Mouse (Mus musculus) olfactory bulb, adult 2 months (tissue): Measurements from ENCODE around the gene Por. TPM values are rescaled to one million over a fixed set of nuclear protein-coding genes. Genes with fewer than 3 reads are reported as not detected.

Experiments
- H3K27ac ChIP-seq: fragments of 200-500 bp; 2 replicates; pipeline ENCODE4 v1.5.1; 2012; ENCODE audit warnings: low read depth, low read length; ENCODE audit not compliant: insufficient read depth
- H3K4me1 ChIP-seq: fragments of 200-500 bp; 2 replicates; pipeline ENCODE4 v1.6.1; 2012; ENCODE audit warnings: low read length; ENCODE audit not compliant: control insufficient read depth, insufficient read depth
- H3K4me3 ChIP-seq: fragments of 200-500 bp; 2 replicates; pipeline ENCODE4 v1.5.1; 2012; ENCODE audit warnings: mild to moderate bottlenecking, low read depth, low read length, moderate library complexity; ENCODE audit not compliant: insufficient read depth
- CTCF ChIP-seq: fragments of 200-500 bp; IDR thresholded peaks from 2 replicates; pipeline ENCODE4 v1.5.1; 2012; ENCODE audit warnings: low read depth, mild to moderate bottlenecking, low read length, moderate library complexity; ENCODE audit not compliant: insufficient read depth
- POLR2A ChIP-seq: fragments of 200-500 bp; IDR thresholded peaks from 2 replicates; pipeline ENCODE4 v1.6.1; 2012; ENCODE audit warnings: mild to moderate bottlenecking, low read depth, low read length, moderate library complexity; ENCODE audit not compliant: insufficient read depth
- WGBS: fragments of 180-500 bp; shearing (Covaris S2); methylation state at CpG from one replicate; pipeline ENCODE4 v1.1.7; 2018; 5-methylcytosine and 5-hydroxymethylcytosine counted together
- polyA plus RNA-seq: library from polyadenylated mRNA; stranded (reverse); fragments of >200 nt; gene quantifications from 2 replicates; pipeline ENCODE4 v1.2.4, GENCODE M21; 2012; ENCODE audit warnings: low replicate concordance; ENCODE audit not compliant: missing spikeins, insufficient read depth, insufficient read length

Por gene
- polyA plus RNA-seq, 1 experiment = not detected

GRCm38 (mm10) chr5:135751595-135751994, 81.8 kb downstream of the Por start:
- H3K4me1 ChIP-seq = no peaks in the 10 kb centered on the region
- no peak overlapping the region for H3K27ac ChIP-seq
- no peak overlapping the region for H3K4me3 ChIP-seq
- TF ChIP-seq POLR2A = no peak
- TF ChIP-seq CTCF = no peak
- WGBS = 74% methylated on average over 2 of the region's 2 CpGs

GRCm38 (mm10) chr5:135761881-135762280, 92.0 kb downstream of the Por start:
- H3K27ac ChIP-seq = no peak overlapping the region
- TF ChIP-seq CTCF (no peak), POLR2A (no peak)
- no peaks in the 10 kb centered on the region for H3K4me1 ChIP-seq
- 80% methylated on average over 3 of the region's 3 CpGs for WGBS
- H3K4me3 ChIP-seq = no peak overlapping the region

- Histone ChIP-seq H3K27ac (no peak overlapping the region), H3K4me1 (no peaks in the 10 kb centered on the region), H3K4me3 (no peak overlapping the region)
- TF ChIP-seq CTCF (peak; percentile 72; the same call in 1 of the 2 replicates), POLR2A (no peak)
- under 1% methylated on average over 7 of the region's 7 CpGs for WGBS
Measured at GRCm38 (mm10) chr5:135763526-135763925, 93.7 kb downstream of the Por start.

DNA sequence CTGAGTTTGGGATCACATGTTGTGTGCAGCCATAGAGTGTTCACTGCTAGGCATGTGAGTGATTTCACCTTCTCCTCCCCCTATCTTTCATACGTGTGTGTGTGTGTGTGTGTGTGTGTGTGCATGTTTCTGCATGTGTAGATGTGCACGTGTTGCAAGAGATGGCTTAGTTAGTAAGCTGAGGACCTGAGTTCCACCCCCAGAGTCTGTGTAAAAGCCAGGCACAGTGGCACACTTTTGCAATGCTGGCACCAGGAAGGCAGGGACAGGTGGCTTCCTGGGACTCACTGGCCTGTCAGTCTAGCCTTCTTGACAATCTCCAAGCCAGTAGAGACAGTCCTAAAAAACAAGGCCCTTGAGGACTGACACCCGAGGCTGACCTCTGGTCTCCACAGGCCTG, 95.1 kb downstream of the Por start:
- H3K4me1 ChIP-seq = no peaks in the 10 kb centered on the region
- 64% methylated on average over 3 of the region's 3 CpGs for WGBS
- TF ChIP-seq CTCF = no peak
- TF ChIP-seq POLR2A = no peak
- H3K4me3 ChIP-seq = no peak overlapping the region
- H3K27ac ChIP-seq = no peak overlapping the region

DNA sequence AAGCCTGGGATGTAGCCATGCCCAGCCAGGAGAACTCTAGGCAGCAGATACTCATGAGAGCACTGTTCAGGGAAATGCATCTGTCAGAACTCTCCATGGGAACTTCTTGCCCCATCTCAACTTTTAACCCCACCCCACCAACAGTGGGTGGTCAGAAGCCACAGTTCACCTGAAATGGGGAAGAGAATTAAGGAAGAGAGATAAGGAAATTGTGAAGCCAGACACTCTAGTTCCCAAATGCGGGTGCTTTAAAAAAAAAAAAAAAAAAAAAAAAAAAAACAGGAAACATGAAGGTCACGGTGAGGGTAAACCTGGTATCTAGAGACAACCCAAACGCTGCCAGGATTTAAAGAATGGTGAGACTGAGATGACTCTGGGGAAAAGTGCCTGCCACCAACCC, 102.7 kb downstream of the Por start:
- H3K27ac ChIP-seq = no peak overlapping the region
- no peak overlapping the region for H3K4me3 ChIP-seq
- TF ChIP-seq POLR2A (no peak), CTCF (no peak)
- 76% methylated on average over 3 of the region's 3 CpGs for WGBS
- H3K4me1 ChIP-seq = peaks cover 2% of the 10 kb centered on the region; the same call in 1 of the 2 replicates

DNA sequence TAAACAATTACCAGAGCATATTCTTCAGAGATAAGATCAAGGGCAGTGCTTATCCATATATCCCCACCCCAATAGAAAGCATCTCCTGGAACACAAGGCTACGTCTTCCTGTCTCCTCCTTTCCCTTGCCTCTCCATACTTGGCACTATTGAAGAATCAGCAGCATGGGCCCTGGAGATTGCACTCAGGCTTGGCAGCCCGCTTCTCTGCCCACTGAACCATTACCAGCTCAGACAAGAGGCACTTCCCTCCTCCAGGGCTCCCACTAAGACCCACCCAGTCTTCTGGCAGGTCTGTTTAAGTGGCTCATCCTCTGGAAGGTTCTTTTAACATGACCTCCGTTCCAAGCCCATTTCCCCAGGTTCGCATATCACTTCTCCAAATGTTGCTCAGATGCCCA, 106.7 kb downstream of the Por start:
- WGBS = 90% methylated on average over 4 of the region's 4 CpGs

DNA sequence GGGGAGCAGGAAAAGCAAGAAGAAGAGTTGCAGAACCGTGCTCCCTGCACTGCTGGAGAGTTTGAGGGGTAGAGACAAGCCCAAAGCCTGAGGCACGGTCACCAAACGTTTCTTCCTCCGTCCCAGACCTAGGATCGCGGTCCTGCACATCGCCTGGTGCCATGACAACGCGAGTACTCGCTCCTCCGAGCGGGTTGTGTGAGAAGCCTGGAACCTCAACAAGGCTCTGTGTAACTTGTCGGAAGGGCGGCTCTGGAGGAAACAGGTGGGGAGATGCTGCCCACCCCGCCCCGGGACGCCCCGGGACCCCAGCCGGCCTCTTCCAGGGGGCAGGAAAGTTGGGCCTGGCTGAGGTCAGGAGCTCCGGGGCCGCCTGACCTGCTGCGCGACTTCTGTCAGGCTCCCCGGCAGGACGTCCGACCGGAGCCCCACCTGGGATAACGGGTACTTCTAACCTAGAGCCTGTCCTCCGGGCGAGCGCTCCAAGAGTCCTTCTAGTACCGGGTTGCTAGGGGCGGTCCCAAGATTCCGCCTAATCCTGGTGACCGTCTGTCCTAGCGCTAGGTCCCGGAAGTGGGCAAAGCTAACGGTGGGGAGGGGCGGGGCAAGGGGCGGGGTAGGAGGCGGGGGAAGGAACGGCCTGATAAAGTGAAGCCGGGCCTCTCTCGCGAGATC, 108.1 kb downstream of the Por start, which contains the start of gene Styxl1:
Gene Styxl1 (minus strand): TSS at position 590 of the 675 bp plus-strand sequence.
- under 1% methylated on average over 45 of the region's 45 CpGs for WGBS
- H3K27ac ChIP-seq = peak within 1 kb of the TSS; percentile 92
- peaks cover 11% of the 10 kb centered on the region; the same call in 1 of the 2 replicates for H3K4me1 ChIP-seq
- TF ChIP-seq POLR2A (no peak), CTCF (no peak)
- H3K4me3 ChIP-seq = peak within 1 kb of the TSS; percentile 84

More for the DNA sequence above, 106.7 kb downstream of the Por start:
- Histone ChIP-seq H3K4me1 (peaks cover 11% of the 10 kb centered on the region; the same call in 1 of the 2 replicates), H3K27ac (no peak overlapping the region), H3K4me3 (no peak overlapping the region)
- TF ChIP-seq POLR2A (no peak), CTCF (no peak)

DNA sequence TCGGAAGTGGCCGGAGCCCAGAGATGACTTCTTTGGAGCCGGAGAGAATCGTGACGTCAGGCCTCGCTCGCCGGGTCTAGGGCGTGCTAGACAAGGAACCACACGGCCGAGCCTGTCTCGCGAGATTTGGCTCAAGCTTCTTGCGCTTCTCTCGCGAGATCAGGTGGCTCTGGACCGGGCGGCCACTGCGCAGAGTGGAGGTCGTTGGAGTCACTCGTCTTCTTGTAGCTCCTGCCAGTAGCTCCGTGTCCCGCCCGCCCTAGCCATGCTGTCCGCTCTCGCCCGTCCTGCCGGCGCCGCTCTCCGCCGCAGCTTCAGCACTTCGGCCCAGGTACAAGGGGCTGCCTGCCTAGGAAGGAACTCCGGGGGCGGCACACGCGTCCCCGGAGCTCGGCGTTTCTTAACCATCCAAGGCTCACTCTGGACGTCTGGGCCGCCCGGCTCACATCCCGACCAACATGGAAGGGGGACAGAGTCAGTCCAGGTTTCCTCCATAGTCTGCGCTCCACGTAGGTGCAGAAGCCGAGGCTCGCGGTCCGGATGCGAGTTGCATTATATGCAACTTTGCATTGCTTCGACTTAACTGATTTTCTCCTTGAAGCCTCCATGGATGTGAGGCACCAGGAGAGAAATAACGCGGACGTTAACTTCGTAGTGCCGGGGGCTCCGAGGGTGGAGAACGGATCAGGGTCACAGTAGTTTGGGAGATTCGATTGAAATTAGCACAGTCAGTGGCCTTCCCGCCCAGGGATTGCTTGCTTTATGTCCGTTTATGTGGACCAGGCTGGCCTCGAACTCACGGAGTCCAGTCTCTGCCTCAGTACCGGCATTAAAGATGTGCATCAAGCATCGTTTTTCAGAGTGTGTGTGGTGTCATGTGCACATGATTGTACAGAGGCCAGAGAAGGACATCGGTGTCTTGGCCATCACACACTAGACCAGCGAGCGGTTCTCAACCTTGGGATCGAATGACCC, 108.9 kb downstream of the Por start, which contains the start of gene Mdh2:
Gene Mdh2 (plus strand): TSS at position 10 of the 975 bp plus-strand sequence.
- under 1% methylated on average over 70 of the region's 70 CpGs for WGBS
- Histone ChIP-seq H3K27ac (peak within 1 kb of the TSS; percentile 92), H3K4me3 (peak within 1 kb of the TSS; percentile 84), H3K4me1 (peaks cover 11% of the 10 kb centered on the region; the same call in 1 of the 2 replicates)
- TF ChIP-seq CTCF (no peak), POLR2A (peak; percentile 98)

- no peak overlapping the region; the same call in 1 of the 2 replicates for H3K4me3 ChIP-seq
- WGBS = 52% methylated on average over 8 of the region's 8 CpGs
- TF ChIP-seq POLR2A (no peak), CTCF (no peak)
- peaks cover 11% of the 10 kb centered on the region; the same call in 1 of the 2 replicates for H3K4me1 ChIP-seq
- H3K27ac ChIP-seq = no peak overlapping the region
Measured at GRCm38 (mm10) chr5:135780331-135780730, 110.5 kb downstream of the Por start.
